Mouse (Mus musculus) heart, adult 2 months (tissue): ENCODE data around the gene Cpsf6.

Experiments used
- CTCF ChIP-seq: fragments of 200-600 bp; IDR thresholded peaks from 2 replicates; pipeline ENCODE4 v1.8.1; 2022; ENCODE audit warnings: antibody characterized with exemption, mild to moderate bottlenecking, moderate library complexity
- EP300 ChIP-seq: fragments of 200-500 bp; IDR thresholded peaks from 2 replicates; pipeline ENCODE4 v1.6.1; 2011; ENCODE audit warnings: low read depth, low read length, control low read depth; ENCODE audit not compliant: insufficient read depth
- POLR2A ChIP-seq: fragments of 200-500 bp; IDR thresholded peaks from 2 replicates; pipeline ENCODE4 v1.6.1; 2011; ENCODE audit warnings: mild to moderate bottlenecking, low read depth, low read length, control low read depth; ENCODE audit not compliant: insufficient read depth

GRCm38 (mm10) chr10:117383941-117384340 is 4.1 kb upstream of the Cpsf6 start:
- TF ChIP-seq POLR2A (no peak), CTCF (no peak), EP300 (no peak)
